Mouse (Mus musculus) lung, adult 18-20 months (tissue): ENCODE data around the gene Ppbp.
"Not testable (repeated sequence)": the region's sequence is repeated elsewhere in the genome, so short reads cannot be mapped to it uniquely, and the experiment has no call there.

Experiments used
- DNase-seq, 2 experiments: peaks; one replicate each; pipeline ENCODE4 v3.0.0; 2022; ENCODE audit warnings: mixed read lengths in 2 of 2

The Ppbp gene

GRCm38 (mm10) chr5:90788114-90788513, 19.8 kb downstream of the Ppbp start:
- no peak for DNase-seq

GRCm38 (mm10) chr5:90789306-90790073, 21.2 kb downstream of the Ppbp start:
- peak in 1 of 2 experiments; percentile 34 for DNase-seq

GRCm38 (mm10) chr5:90790074-90790502, 21.8 kb downstream of the Ppbp start:
- peak; percentile 65 to 74 for DNase-seq

- DNase-seq: peak; percentile 66 to 73
These were observed 25.9 kb downstream of the Ppbp start, which contains the start of gene Cxcl15 for GRCm38 (mm10) chr5:90794195-90794625. TSS of gene Cxcl15 (plus strand) at chr5:90794534.

- not testable (repeated sequence) for DNase-seq
These were observed 27.1 kb downstream of the Ppbp start for GRCm38 (mm10) chr5:90795392-90795791.

- no peak for DNase-seq
These were observed 36.3 kb downstream of the Ppbp start for GRCm38 (mm10) chr5:90804574-90804973.

- no peak for DNase-seq
These were observed 37.7 kb downstream of the Ppbp start for GRCm38 (mm10) chr5:90806050-90806449.

GRCm38 (mm10) chr5:90807176-90807950, 39.0 kb downstream of the Ppbp start:
- DNase-seq: no peak
